Mouse (Mus musculus) ovary, adult 10 weeks (tissue): Measurements from ENCODE around the gene Slc48a1. TPM values are rescaled to one million over a fixed set of nuclear protein-coding genes. Genes with fewer than 3 reads are reported as not detected.

Experiments
- polyA plus RNA-seq: library from polyadenylated mRNA; stranded (reverse); fragments of 350-450 nt; fragmentation: Illumina TruSeq; extraction: RNeasy Lipid Tissue Mini Kit (QIAGEN cat#74804); gene quantifications from one replicate; pipeline ENCODE4 v1.2.3, GENCODE M21; 2014

Slc48a1 gene
- 29.7 TPM for polyA plus RNA-seq

GRCm38 (mm10) chr15:97778311-97779098, at the start of gene Slc48a1:
TSS of gene Slc48a1 (plus strand) at chr15:97778520.

DNA sequence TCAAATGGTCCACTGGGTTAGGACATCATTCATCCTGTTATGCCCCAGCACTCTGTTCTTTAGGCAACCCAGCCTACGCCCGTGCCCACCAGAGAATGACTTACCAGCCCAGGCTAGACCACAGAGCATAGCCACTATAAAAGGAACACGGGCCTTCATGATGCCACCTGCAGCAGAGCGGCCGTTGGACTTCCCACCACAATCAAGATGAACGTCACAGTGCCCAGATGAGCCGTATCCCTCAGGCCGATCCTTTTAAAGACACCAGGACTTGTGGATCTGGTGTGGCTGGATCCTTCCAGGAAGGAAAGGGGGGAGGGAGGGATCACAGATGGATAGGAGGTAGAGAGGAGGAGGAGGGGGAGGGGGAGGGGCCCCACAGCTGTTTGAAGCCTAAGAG, 47.2 kb upstream of the Slc48a1 start, which contains the start of gene Endou:
Endou (minus strand) TSS at position 229 of the 400 bp plus-strand sequence.

GRCm38 (mm10) chr15:97767280-97768186, 10.8 kb upstream of the Slc48a1 start, which contains the start of gene Rapgef3:
TSS of gene Rapgef3 (minus strand) at chr15:97767972.

Other genes with a start within 250 kb of the Slc48a1 start
- gene Rpap3, start 72.7 kb upstream of the Slc48a1 start, polyA plus RNA-seq, result 30.4 TPM
- gene Endou, start 47.2 kb upstream of the Slc48a1 start, polyA plus RNA-seq, result 0.54 TPM
- gene Rapgef3, start 10.5 kb upstream of the Slc48a1 start, polyA plus RNA-seq, result not detected
- gene Hdac7, start 66.0 kb downstream of the Slc48a1 start, polyA plus RNA-seq, result 3.2 TPM
- 1.7 TPM for gene Vdr, start 132.1 kb downstream of the Slc48a1 start, polyA plus RNA-seq
- 10.4 TPM for gene Tmem106c, start 185.7 kb downstream of the Slc48a1 start, polyA plus RNA-seq
- not detected for gene Col2a1, start 226.2 kb downstream of the Slc48a1 start, polyA plus RNA-seq